Mouse (Mus musculus) spleen, adult 2 months (tissue): ENCODE results near the gene Haghl.

Experiments used
- CTCF ChIP-seq: fragments of 200-500 bp; IDR thresholded peaks from 2 replicates; pipeline ENCODE4 v1.5.1; 2011; ENCODE audit warnings: mild to moderate bottlenecking, inconsistent platforms; ENCODE audit not compliant: insufficient read depth, insufficient read length, insufficient replicate concordance; ENCODE audit errors: extremely low read depth
- POLR2A ChIP-seq: fragments of 200-500 bp; IDR thresholded peaks from 2 replicates; pipeline ENCODE4 v1.6.1; 2011; ENCODE audit warnings: low read depth, low read length, inconsistent platforms

DNA sequence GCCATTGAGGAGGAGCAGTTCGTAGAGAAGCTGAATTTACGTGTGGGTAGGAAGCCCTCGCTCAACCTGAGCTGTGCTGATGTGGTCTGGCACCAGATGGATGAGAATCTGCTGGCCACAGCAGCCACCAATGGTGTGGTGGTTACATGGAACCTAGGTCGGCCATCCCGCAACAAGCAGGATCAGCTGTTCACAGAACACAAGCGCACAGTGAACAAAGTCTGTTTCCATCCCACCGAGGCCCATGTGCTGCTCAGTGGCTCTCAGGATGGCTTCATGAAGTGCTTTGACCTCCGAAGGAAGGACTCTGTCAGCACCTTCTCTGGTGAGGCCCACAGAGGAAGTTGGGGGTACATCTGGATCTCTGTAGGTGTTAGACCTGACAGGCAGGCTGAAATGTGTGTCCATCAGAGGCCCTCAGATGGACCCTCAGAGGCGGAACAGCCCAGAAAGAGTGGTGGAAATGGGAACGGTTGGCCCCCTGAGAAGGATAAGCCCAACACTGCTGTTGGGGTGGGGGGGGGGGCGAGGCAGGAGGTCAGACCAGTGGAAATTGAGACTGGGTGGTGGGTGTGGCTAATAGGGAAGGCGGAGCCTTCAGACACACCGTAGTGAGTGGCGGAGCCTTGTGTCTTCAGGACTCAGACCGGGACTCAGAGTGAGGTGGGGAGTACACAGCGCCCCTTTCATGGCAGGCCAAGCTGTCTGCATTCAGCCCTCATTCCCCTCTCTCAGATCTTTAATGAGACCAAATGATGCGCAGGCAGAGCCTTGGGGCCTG, 39.1 kb upstream of the Haghl start:
- TF ChIP-seq CTCF (no peak), POLR2A (no peak)
